Mouse (Mus musculus) intestine, postnatal 0 days (tissue): ENCODE results near the gene Zfp449. TPM values are rescaled to one million over a fixed set of nuclear protein-coding genes. Genes with fewer than 3 reads are reported as not detected.

Source experiments
- ATAC-seq: fragments of 200-750 bp; cut with Nextera tagmentation; 2 replicates; pipeline ENCODE4 v1.8.0; 2017; ENCODE audit warnings: mild to moderate bottlenecking, moderate TSS enrichment, moderate library complexity
- H3K27ac ChIP-seq: fragments of 300-500 bp; sonication (generic); 2 replicates; pipeline ENCODE4 v1.5.1; 2014; ENCODE audit warnings: mild to moderate bottlenecking, low read depth, low read length, moderate library complexity
- H3K27me3 ChIP-seq: fragments of 300-500 bp; sonication (generic); replicated peaks from 2 replicates; pipeline ENCODE4 v1.6.1; 2014; ENCODE audit warnings: low read length, mixed read lengths; ENCODE audit not compliant: control insufficient read depth, insufficient read depth
- H3K36me3 ChIP-seq: fragments of 300-500 bp; sonication (generic); 2 replicates; pipeline ENCODE4 v1.6.1; 2014; ENCODE audit warnings: mild to moderate bottlenecking, moderate library complexity; ENCODE audit not compliant: control insufficient read depth, insufficient read depth
- H3K4me1 ChIP-seq: fragments of 300-500 bp; sonication (generic); replicated peaks from 2 replicates; pipeline ENCODE4 v1.6.1; 2014; ENCODE audit warnings: antibody characterized with exemption, low read length, mixed read lengths; ENCODE audit not compliant: control insufficient read depth, insufficient read depth
- H3K4me2 ChIP-seq: fragments of 300-500 bp; sonication (generic); replicated peaks from 2 replicates; pipeline ENCODE4 v1.6.1; 2014; ENCODE audit warnings: low read depth, mild to moderate bottlenecking, moderate library complexity
- H3K4me3 ChIP-seq: fragments of 300-500 bp; sonication (generic); 2 replicates; pipeline ENCODE4 v1.5.1; 2014; ENCODE audit warnings: low read depth, low read length
- H3K9ac ChIP-seq: fragments of 300-500 bp; sonication (generic); 2 replicates; pipeline ENCODE4 v1.6.1; 2014; ENCODE audit warnings: mild to moderate bottlenecking, low read depth, low read length
- H3K9me3 ChIP-seq: fragments of 300-500 bp; sonication (generic); 2 replicates; pipeline ENCODE4 v1.6.1; 2016; ENCODE audit warnings: mixed run types; ENCODE audit not compliant: control insufficient read depth
- CTCF ChIP-seq: sonication (generic); IDR thresholded peaks from 2 replicates; pipeline ENCODE4 v1.5.1; 2016; ENCODE audit warnings: low read depth, mild to moderate bottlenecking, control low read depth, antibody characterized with exemption, moderate library complexity
- WGBS: fragments of 180-500 bp; shearing (Covaris S2); extraction: QIAGEN DNeasy Blood & Tissue Kit; methylation state at CpG from one replicate; pipeline ENCODE4 v1.1.7; 2014; 5-methylcytosine and 5-hydroxymethylcytosine counted together
- polyA plus RNA-seq: library from polyadenylated mRNA; unstranded; fragments of >200 nt; fragmentation: Nextera tagmentation; extraction: Ambion mirVana; gene quantifications from 2 replicates; pipeline ENCODE4 v1.2.1, GENCODE M21; 2015

Gene Zfp449
- polyA plus RNA-seq, 1 experiment from 2014 or later = 2.4 TPM

DNA sequence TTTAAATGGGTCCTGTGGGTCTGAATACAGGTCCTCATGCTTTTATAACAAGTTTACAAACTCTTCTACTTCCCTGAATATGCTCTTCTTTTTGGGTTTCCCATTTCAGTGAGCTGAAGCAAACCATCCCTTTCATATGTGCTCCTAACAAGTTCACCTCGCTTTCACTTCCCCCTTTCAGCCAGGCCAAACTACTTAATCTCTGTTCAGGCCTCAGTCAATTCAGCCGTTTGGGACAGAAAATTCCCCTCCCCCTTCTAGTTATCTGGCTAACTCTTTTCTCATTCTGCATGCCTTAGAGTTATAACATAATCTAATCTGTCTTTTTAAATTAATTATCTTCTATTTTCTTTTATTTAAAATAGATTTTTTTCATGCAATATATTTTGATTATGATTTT, 58.4 kb downstream of the Zfp449 start:
- Histone ChIP-seq H3K36me3 (no peaks in the 10 kb centered on the region), H3K9me3 (no peaks in the 10 kb centered on the region), H3K27ac (no peak overlapping the region), H3K4me1 (no peaks in the 10 kb centered on the region), H3K9ac (no peak overlapping the region), H3K4me3 (no peak overlapping the region), H3K27me3 (no peaks in the 10 kb centered on the region), H3K4me2 (no peak overlapping the region)
- ATAC-seq = no peak
- TF ChIP-seq CTCF = no peak
- WGBS = 42% methylated on average over 2 of the region's 2 CpGs

DNA sequence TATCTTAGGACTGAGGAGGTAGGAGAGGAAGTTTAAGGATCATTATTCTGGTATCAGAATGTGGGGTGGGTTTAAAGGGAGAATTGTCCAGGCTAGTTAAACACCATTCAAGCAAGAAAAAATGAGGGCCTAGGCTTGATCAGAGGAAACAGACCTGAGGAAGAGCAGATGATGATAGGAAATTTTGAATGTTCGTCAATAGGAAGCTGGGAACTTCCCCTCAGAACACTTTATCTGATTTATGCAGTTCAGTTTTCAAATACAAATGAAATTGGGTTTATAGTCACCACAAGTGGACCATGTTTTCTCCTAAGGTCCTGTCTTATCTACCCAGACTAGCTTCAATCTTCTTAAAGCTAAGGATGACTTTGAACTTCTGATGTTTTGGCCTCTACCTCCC, 59.3 kb downstream of the Zfp449 start:
- H3K4me2 ChIP-seq = no peak overlapping the region
- H3K4me3 ChIP-seq = no peak overlapping the region
- no peak for ATAC-seq
- 52% methylated on average over 1 of the region's 1 CpGs for WGBS
- no peaks in the 10 kb centered on the region for H3K27me3 ChIP-seq
- no peak overlapping the region for H3K9ac ChIP-seq
- H3K9me3 ChIP-seq = no peaks in the 10 kb centered on the region
- no peaks in the 10 kb centered on the region for H3K36me3 ChIP-seq
- H3K27ac ChIP-seq = no peak overlapping the region
- no peaks in the 10 kb centered on the region for H3K4me1 ChIP-seq
- TF ChIP-seq CTCF = no peak

DNA sequence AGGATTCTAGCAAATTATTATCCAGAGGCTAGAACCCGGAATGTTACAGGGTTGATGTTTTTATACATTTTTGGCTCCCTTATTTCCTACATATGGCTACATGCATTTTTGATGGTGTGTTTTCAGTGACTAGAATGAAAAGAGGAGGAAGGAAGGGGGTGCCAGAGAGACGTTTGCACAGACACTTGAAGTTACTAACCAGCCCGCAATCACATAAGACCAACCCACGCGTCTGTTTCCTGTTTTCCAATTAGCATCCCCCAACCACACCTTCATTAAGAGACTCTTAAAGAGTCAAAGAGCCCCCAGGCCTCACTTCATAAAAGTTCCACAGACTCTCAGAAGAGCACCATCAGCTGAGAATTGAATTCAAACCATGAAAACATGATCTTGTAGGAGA, 59.9 kb downstream of the Zfp449 start:
- Histone ChIP-seq H3K4me2 (no peak overlapping the region), H3K27me3 (no peaks in the 10 kb centered on the region), H3K27ac (no peak overlapping the region), H3K9ac (no peak overlapping the region), H3K4me1 (no peaks in the 10 kb centered on the region), H3K4me3 (no peak overlapping the region), H3K36me3 (no peaks in the 10 kb centered on the region), H3K9me3 (no peaks in the 10 kb centered on the region)
- 61% methylated on average over 5 of the region's 5 CpGs for WGBS
- ATAC-seq = no peak
- no peak for TF ChIP-seq CTCF

Other genes with a start within 250 kb of the Zfp449 start
- 4.0 and 4.2 TPM in 2 replicates for gene 3830403N18Rik, start 209.8 kb upstream of the Zfp449 start, polyA plus RNA-seq
- not detected in 2 replicates for gene Gm773, start 133.5 kb upstream of the Zfp449 start, polyA plus RNA-seq
- gene Smim10l2a, start 28.2 kb downstream of the Zfp449 start, polyA plus RNA-seq = 2.6 and 2.7 TPM in 2 replicates
- 0.69 and 0.77 TPM in 2 replicates for gene Gm2174, start 101.6 kb downstream of the Zfp449 start, polyA plus RNA-seq
- gene Ints6l, start 108.5 kb downstream of the Zfp449 start, polyA plus RNA-seq = 12.7 and 13.9 TPM in 2 replicates
- gene Gm10477, start 178.3 kb downstream of the Zfp449 start, polyA plus RNA-seq = not detected in 2 replicates
- gene Gm648, start 203.2 kb downstream of the Zfp449 start, polyA plus RNA-seq = not detected in 2 replicates